Mouse (Mus musculus) forebrain, embryonic 12.5 days (tissue): ENCODE data around the gene Gtf2h2. TPM values are rescaled to one million over a fixed set of nuclear protein-coding genes. Genes with fewer than 3 reads are reported as not detected.
"Not testable (repeated sequence)": the region's sequence is repeated elsewhere in the genome, so short reads cannot be mapped to it uniquely, and the experiment has no call there.

Experiments used
- ATAC-seq: fragments of 200-750 bp; cut with Nextera tagmentation; 2 replicates; pipeline ENCODE4 v1.8.0; 2017; ENCODE audit warnings: moderate TSS enrichment; ENCODE audit not compliant: low FRiP score
- H3K27ac ChIP-seq: fragments of 300-500 bp; sonication (generic); 2 replicates; pipeline ENCODE4 v1.5.1; 2016; ENCODE audit warnings: mild to moderate bottlenecking
- H3K27me3 ChIP-seq: fragments of 300-500 bp; sonication (generic); 2 replicates; pipeline ENCODE4 v1.6.1; 2016; ENCODE audit warnings: mild to moderate bottlenecking
- H3K36me3 ChIP-seq: fragments of 300-500 bp; sonication (generic); replicated peaks from 2 replicates; pipeline ENCODE4 v1.6.1; 2016; ENCODE audit warnings: mild to moderate bottlenecking
- H3K4me1 ChIP-seq: fragments of 300-500 bp; sonication (generic); 2 replicates; pipeline ENCODE4 v1.6.1; 2016
- H3K4me2 ChIP-seq: fragments of 300-500 bp; sonication (generic); 2 replicates; pipeline ENCODE4 v1.6.1; 2016; ENCODE audit warnings: mild to moderate bottlenecking, moderate library complexity
- H3K4me3 ChIP-seq: fragments of 300-500 bp; sonication (generic); replicated peaks from 2 replicates; pipeline ENCODE4 v1.5.1; 2016; ENCODE audit warnings: mild to moderate bottlenecking
- H3K9ac ChIP-seq: fragments of 300-500 bp; sonication (generic); 2 replicates; pipeline ENCODE4 v1.6.1; 2016; ENCODE audit warnings: mild to moderate bottlenecking
- H3K9me3 ChIP-seq: fragments of 300-500 bp; sonication (generic); 2 replicates; pipeline ENCODE4 v1.6.1; 2016
- WGBS: fragments of 180-500 bp; shearing (Covaris S2); methylation state at CpG from one replicate; pipeline ENCODE4 v1.1.7; 2016; 5-methylcytosine and 5-hydroxymethylcytosine counted together
- polyA plus RNA-seq: library from polyadenylated mRNA; unstranded; fragments of >200 nt; fragmentation: Nextera tagmentation; extraction: Ambion mirVana; gene quantifications from 2 replicates; pipeline ENCODE4 v1.2.1, GENCODE M21; 2016

The Gtf2h2 gene
- polyA plus RNA-seq, 1 experiment from 2014 or later, result 77.1 TPM

DNA sequence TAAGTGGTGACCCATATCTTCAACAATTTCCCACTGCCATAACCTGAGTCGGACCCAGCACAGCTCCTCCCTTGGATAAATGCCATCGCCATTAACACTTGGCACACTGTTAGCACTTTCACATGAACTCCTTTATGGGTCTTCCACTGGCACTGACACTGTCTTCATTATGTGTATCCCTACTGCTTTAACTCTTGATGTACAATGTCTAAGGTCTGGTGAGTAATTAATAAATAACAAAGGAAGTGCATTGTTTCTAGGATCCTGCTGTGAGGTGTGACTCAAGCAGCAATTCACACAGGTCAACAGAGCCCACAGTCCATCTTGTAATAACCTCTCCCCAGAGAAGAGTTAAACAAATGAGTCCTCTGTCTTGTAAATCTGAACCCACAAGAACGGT, 31.0 kb downstream of the Gtf2h2 start:
- Histone ChIP-seq H3K27ac (no peak overlapping the region), H3K9ac (no peak overlapping the region), H3K4me3 (no peak overlapping the region), H3K27me3 (no peaks in the 10 kb centered on the region), H3K4me1 (no peaks in the 10 kb centered on the region), H3K9me3 (no peaks in the 10 kb centered on the region), H3K36me3 (peaks cover 28% of the 10 kb centered on the region), H3K4me2 (no peak overlapping the region)
- no peak for ATAC-seq
- 73% methylated on average over 3 of the region's 3 CpGs for WGBS

DNA sequence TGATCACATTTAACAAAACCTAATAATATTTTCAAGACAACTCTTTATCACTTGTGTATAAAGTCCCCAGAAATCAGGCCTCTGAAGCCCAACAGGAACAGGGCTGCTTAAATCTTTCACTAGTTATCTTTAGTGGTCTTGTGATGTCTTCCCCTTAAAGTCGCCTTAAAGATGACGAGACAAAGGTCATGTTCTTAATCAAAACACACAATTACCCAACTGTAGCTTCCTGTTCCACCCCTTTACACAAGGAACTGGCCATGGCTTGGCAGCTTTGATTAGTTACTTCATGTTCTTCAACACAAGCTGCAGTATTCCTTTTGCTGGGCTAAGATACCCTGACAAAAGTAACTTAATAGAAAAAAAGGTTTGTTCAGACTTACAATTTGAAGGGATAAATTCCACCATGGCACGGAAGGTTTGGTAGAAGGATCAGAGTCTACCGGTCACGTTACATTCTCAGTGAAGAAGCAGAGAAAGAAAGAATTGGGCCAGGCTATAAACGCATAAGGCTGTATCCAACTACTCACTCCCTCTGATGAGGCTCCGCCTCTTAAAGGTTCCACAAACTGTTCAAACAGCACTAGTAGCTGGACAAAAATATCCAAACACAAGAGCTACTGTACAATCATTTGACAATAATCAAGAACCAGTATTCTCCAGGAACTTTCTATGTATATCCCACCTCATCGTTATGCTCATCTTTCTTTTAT, 39.8 kb downstream of the Gtf2h2 start, which contains the start of gene Naip1:
Gene Naip1 (minus strand): TSS at position 455 of the 713 bp plus-strand sequence.
- not testable (repeated sequence) for H3K4me2 ChIP-seq, H3K4me1 ChIP-seq, ATAC-seq, H3K4me3 ChIP-seq, H3K36me3 ChIP-seq, H3K27ac ChIP-seq, H3K9ac ChIP-seq, H3K9me3 ChIP-seq, H3K27me3 ChIP-seq
- 82% methylated on average over 8 of the region's 8 CpGs for WGBS

DNA sequence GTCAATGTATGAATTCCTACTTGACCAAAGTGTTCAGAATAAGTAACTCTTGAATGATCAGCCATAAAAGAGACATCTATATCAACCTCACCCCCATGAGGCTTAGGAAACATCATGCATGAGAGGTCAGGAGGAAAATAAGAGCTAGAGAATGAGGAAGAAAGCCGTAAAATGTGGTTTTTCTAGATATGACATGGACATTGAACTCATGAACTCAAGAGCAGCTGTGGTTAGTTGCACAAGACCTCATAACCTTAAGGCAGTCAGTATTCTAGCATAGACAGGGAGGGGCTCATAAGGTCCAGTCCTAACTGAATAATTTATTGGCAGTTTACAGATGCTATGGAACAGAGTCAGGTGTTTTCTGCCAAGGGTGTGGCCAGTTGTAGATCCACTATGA, 42.9 kb downstream of the Gtf2h2 start:
- H3K36me3 ChIP-seq, result no peaks in the 10 kb centered on the region
- no peaks in the 10 kb centered on the region for H3K9me3 ChIP-seq
- no peak overlapping the region for H3K4me3 ChIP-seq
- no peak overlapping the region for H3K9ac ChIP-seq
- no peak for ATAC-seq
- no peaks in the 10 kb centered on the region for H3K27me3 ChIP-seq
- H3K4me1 ChIP-seq, result no peaks in the 10 kb centered on the region
- no peak overlapping the region for H3K27ac ChIP-seq
- WGBS, result 80% methylated on average over 1 of the region's 1 CpGs
- H3K4me2 ChIP-seq, result no peak overlapping the region

DNA sequence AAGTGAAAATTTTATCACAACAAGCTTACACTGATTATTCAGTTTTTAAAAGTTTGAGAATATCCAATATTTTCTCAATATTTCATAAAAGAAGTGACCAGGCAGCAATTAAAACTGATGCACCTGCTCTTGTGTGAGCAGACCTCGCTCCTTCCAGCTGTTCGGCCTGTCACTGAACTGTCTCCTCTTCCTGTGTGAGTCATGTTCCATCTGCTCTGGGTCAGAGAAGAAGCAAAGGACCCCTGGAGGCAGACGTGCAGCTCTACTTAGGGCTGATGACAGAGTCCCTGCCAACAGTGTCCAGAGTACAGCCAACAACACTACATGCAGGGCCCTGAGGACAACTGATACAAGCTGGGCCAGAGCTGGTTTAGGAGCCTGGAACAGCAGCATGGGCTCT, 52.3 kb downstream of the Gtf2h2 start:
- Histone ChIP-seq H3K9me3 (no peaks in the 10 kb centered on the region), H3K9ac (no peak overlapping the region), H3K4me2 (no peak overlapping the region), H3K27ac (no peak overlapping the region), H3K27me3 (no peaks in the 10 kb centered on the region), H3K36me3 (no peaks in the 10 kb centered on the region), H3K4me1 (no peaks in the 10 kb centered on the region), H3K4me3 (no peak overlapping the region)
- 80% methylated on average over 3 of the region's 3 CpGs for WGBS
- no peak for ATAC-seq

DNA sequence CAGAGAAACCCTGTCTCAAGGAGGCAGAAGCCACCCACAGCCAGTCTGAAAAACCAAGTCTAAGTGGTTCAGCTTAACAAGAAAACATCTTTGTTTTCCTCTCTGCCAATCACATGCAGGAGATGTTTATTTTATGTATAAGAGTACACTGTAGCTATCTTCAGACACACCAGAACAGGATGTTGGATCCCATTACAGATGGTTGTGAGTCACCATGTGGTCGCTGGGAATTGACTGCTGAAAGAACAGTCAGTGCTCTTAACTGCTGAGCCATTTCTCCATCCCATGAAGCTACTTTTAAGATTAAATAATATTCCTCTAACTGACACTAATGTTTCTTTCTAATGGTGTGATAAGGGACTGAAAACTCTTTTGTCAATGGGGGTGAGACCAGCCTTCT, 53.7 kb downstream of the Gtf2h2 start:
- Histone ChIP-seq H3K4me1 (no peaks in the 10 kb centered on the region), H3K4me2 (no peak overlapping the region), H3K27me3 (no peaks in the 10 kb centered on the region), H3K27ac (no peak overlapping the region), H3K4me3 (no peak overlapping the region), H3K36me3 (no peaks in the 10 kb centered on the region), H3K9me3 (no peaks in the 10 kb centered on the region), H3K9ac (no peak overlapping the region)
- no peak for ATAC-seq
- 59% methylated on average over 1 of the region's 1 CpGs for WGBS

DNA sequence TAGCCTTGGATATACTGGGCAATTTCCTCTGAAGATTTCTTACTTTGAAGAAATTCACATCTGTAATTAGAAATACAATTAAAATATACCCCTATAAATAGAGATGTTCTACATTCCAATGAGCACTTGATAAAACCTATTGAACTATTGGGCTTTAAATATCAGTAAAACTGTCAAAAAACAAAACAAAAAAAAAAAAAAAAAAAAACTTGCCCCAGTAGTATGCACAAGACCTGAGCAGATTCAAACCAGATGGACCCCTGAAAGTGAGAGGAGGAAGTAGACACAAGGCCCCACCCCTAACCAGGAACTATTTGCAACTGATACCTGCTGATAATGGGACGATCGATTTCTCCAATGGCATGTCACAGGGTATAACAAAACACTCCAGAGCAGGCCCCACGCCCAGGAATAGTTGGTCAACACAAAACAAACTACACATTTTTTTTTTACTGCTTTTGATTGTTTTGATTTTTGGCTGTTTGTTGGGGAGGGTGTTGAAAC, 55.0 kb downstream of the Gtf2h2 start:
- no peak overlapping the region for H3K4me3 ChIP-seq
- H3K27me3 ChIP-seq, result no peaks in the 10 kb centered on the region
- WGBS, result 81% methylated on average over 3 of the region's 3 CpGs
- H3K9me3 ChIP-seq, result no peaks in the 10 kb centered on the region
- H3K27ac ChIP-seq, result no peak overlapping the region
- no peak overlapping the region for H3K4me2 ChIP-seq
- H3K36me3 ChIP-seq, result no peaks in the 10 kb centered on the region
- no peaks in the 10 kb centered on the region for H3K4me1 ChIP-seq
- ATAC-seq, result no peak
- no peak overlapping the region for H3K9ac ChIP-seq

DNA sequence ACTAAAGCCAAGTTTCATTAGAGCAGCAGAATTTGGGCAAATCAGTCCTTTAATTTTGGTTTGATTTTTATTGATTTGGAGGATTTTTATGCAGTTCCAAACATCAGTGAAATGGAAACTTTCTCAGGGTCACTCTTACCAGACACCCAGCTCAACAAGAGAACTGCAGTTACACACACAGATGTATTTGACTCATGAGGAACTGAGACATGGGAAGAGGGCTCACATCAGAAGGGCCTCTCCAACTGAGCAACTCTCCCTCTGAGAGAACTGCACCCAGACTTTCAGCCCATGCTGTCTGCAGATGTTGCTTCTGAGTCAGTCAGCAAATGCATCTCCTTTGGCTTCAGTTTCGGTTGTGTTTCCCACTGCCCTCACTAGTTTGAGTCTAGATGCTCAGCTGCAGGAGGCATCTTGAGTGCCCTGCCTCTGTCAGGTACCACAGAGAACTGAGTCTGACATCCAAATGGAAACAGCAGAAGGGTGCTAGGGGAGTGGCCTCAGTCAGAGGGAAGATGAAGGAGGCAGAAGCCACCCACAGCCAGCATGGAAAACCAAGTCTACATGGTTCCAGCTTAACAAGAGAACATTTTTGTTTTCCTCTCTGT, 55.7 kb downstream of the Gtf2h2 start:
- 86% methylated on average over 1 of the region's 1 CpGs for WGBS
- H3K4me2 ChIP-seq, H3K4me3 ChIP-seq, H3K27ac ChIP-seq, H3K4me1 ChIP-seq, H3K36me3 ChIP-seq, H3K27me3 ChIP-seq, ATAC-seq, H3K9ac ChIP-seq, H3K9me3 ChIP-seq: not testable (repeated sequence)

DNA sequence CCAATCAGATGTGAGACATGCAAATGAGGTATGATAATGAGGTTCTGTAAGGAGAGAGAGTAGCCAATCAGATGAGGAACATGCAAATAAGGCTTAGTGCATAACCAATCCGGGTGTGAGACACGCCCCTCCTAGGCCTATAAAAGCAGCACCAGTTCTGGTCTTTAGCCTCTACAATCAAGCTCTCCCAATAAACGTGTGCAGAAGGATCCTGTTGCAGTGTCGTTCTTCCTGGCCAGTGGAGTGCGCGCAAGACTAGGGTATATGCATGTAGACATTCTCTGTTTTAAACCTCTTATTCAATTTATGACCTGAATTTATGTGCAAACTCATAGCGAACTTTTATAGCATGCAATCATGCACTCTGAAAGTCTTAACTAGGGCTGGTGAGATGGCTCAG, 72.4 kb downstream of the Gtf2h2 start:
- not testable (repeated sequence) for H3K4me3 ChIP-seq, H3K27me3 ChIP-seq, H3K9me3 ChIP-seq, H3K9ac ChIP-seq, H3K36me3 ChIP-seq, H3K4me2 ChIP-seq, H3K27ac ChIP-seq, ATAC-seq, H3K4me1 ChIP-seq
- WGBS, result 88% methylated on average over 7 of the region's 7 CpGs

DNA sequence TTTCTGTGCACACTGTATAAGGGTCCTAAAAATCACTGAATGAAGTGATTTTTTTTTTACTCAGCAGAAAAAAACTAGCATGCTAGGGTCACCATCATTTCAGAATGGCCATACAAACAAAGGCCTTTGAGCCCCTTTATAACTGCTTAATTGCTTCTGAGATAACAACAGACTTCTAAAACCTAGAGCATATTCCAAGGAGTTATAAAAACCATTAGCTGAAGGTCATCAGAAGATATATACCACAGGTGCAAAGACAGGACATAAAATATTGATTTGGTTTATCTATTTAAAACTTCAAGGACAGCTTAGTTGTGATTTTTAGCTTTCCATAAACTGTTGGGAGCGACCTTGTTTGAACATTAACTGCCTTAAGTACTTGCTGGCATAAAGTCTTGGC, 78.0 kb downstream of the Gtf2h2 start:
- Histone ChIP-seq H3K9ac (no peak overlapping the region), H3K9me3 (0 out of 2 replicates have a peak, but pooled peaks cover 8% of the 10 kb centered on the region), H3K4me1 (no peaks in the 10 kb centered on the region), H3K36me3 (no peaks in the 10 kb centered on the region), H3K4me2 (no peak overlapping the region), H3K4me3 (no peak overlapping the region), H3K27ac (no peak overlapping the region), H3K27me3 (no peaks in the 10 kb centered on the region)
- ATAC-seq, result no peak
- 68% methylated on average over 1 of the region's 1 CpGs for WGBS

Other genes starting within 250 kb of the Gtf2h2 start
- gene Naip5, start 246.3 kb downstream of the Gtf2h2 start, polyA plus RNA-seq, result not detected in 2 replicates
- 0.10 and 0.13 TPM in 2 replicates for gene Naip6, start 174.9 kb downstream of the Gtf2h2 start, polyA plus RNA-seq
- not detected in 2 replicates for gene Naip1, start 39.7 kb downstream of the Gtf2h2 start, polyA plus RNA-seq
- 2.9 and 3.4 TPM in 2 replicates for gene Ocln, start 60.1 kb upstream of the Gtf2h2 start, polyA plus RNA-seq
- 2.0 and 2.5 TPM in 2 replicates for gene Marveld2, start 124.4 kb upstream of the Gtf2h2 start, polyA plus RNA-seq
- gene Ak6, start 158.4 kb upstream of the Gtf2h2 start, polyA plus RNA-seq, result 313 and 315 TPM in 2 replicates
- 24.6 and 24.7 TPM in 2 replicates for gene Rad17, start 158.5 kb upstream of the Gtf2h2 start, polyA plus RNA-seq
- gene Taf9, start 159.0 kb upstream of the Gtf2h2 start, polyA plus RNA-seq, result 24.0 and 29.3 TPM in 2 replicates
- gene Ccdc125, start 177.1 kb upstream of the Gtf2h2 start, polyA plus RNA-seq, result 2.2 and 3.1 TPM in 2 replicates
- 63.7 and 66.2 TPM in 2 replicates for gene Cdk7, start 238.4 kb upstream of the Gtf2h2 start, polyA plus RNA-seq